Mouse (Mus musculus) lung, embryonic 16.5 days (tissue): Measurements from ENCODE around the gene Pip4p1. TPM values are rescaled to one million over a fixed set of nuclear protein-coding genes. Genes with fewer than 3 reads are reported as not detected.

Experiments
- ATAC-seq: fragments of 200-750 bp; cut with Nextera tagmentation; 2 replicates; pipeline ENCODE4 v1.8.0; 2017; ENCODE audit warnings: low read depth, mild to moderate bottlenecking, moderate library complexity
- H3K27ac ChIP-seq: fragments of 300-500 bp; sonication (generic); 2 replicates; pipeline ENCODE4 v1.5.1; 2014; ENCODE audit warnings: mild to moderate bottlenecking, control low read depth, low read length
- H3K27me3 ChIP-seq: fragments of 300-500 bp; sonication (generic); 2 replicates; pipeline ENCODE4 v1.6.1; 2014; ENCODE audit warnings: low read depth, low read length, mixed read lengths; ENCODE audit not compliant: control insufficient read depth, insufficient read depth
- H3K36me3 ChIP-seq: fragments of 300-500 bp; sonication (generic); 2 replicates; pipeline ENCODE4 v1.6.1; 2014; ENCODE audit warnings: low read length; ENCODE audit not compliant: control insufficient read depth, insufficient read depth
- H3K4me1 ChIP-seq: fragments of 300-500 bp; sonication (generic); replicated peaks from 2 replicates; pipeline ENCODE4 v1.6.1; 2014; ENCODE audit warnings: low read length, mixed read lengths; ENCODE audit not compliant: control insufficient read depth, insufficient read depth
- H3K4me2 ChIP-seq: fragments of 300-500 bp; sonication (generic); 2 replicates; pipeline ENCODE4 v1.6.1; 2014; ENCODE audit warnings: low read depth, low read length, control low read depth
- H3K4me3 ChIP-seq: fragments of 300-500 bp; sonication (generic); 2 replicates; pipeline ENCODE4 v1.5.1; 2014; ENCODE audit warnings: mild to moderate bottlenecking, low read length, control low read depth
- H3K9ac ChIP-seq: fragments of 300-500 bp; sonication (generic); 2 replicates; pipeline ENCODE4 v1.6.1; 2014; ENCODE audit warnings: low read length, control low read depth
- H3K9me3 ChIP-seq: fragments of 300-500 bp; sonication (generic); 2 replicates; pipeline ENCODE4 v1.6.1; 2016; ENCODE audit warnings: low read length; ENCODE audit not compliant: control insufficient read depth
- WGBS: fragments of 180-500 bp; shearing (Covaris S2); extraction: QIAGEN DNeasy Blood & Tissue Kit; methylation state at CpG from one replicate; pipeline ENCODE4 v1.1.7; 2014; 5-methylcytosine and 5-hydroxymethylcytosine counted together
- polyA plus RNA-seq: library from polyadenylated mRNA; unstranded; fragments of >200 nt; fragmentation: Nextera tagmentation; extraction: Ambion mirVana; gene quantifications from 2 replicates; pipeline ENCODE4 v1.2.1, GENCODE M21; 2015

The Pip4p1 gene
- polyA plus RNA-seq, 1 experiment from 2014 or later = 47.1 TPM

DNA sequence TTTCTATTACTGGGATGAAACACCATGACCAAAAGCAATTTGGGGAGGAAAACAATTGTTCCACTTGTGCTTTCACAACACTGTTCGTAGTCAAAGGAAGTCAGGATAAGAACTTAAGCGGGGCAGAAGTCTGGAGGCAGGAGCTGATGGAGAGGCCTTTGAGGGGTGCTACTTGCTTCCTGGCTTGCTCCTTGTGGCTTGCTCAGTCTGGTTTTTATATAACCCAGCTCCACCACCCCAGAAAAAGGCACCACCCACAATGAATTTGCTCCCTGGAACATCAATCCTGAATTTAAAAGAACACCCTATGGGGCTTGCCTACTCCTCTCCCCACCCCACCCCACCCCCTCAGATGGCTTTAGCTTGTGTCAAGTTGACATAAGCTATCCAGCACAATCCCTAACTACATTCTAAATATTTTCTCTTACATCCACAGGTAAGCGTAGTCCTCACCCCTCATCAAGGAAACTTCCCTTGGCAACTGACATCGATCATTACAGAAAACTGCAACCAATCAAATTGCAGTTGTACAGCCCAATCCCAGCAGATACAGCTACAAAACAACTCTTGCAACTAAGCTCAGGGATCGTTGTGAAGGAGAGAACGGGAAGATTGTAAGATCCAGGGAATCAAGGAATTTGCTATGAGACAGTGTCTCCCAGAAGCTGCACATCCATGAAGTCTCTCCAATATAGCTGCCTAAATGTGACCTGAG, 54.3 kb downstream of the Pip4p1 start:
- no peak overlapping the region for H3K4me3 ChIP-seq
- no peaks in the 10 kb centered on the region for H3K4me1 ChIP-seq
- 82% methylated on average over 6 of the region's 6 CpGs for WGBS
- no peaks in the 10 kb centered on the region for H3K36me3 ChIP-seq
- no peak overlapping the region for H3K9ac ChIP-seq
- ATAC-seq = no peak
- H3K27ac ChIP-seq = no peak overlapping the region
- H3K9me3 ChIP-seq = no peaks in the 10 kb centered on the region
- H3K4me2 ChIP-seq = no peak overlapping the region
- no peaks in the 10 kb centered on the region for H3K27me3 ChIP-seq

Other genes with a start within 250 kb of the Pip4p1 start
- not detected in 2 replicates for gene Olfr747, start 237.7 kb downstream of the Pip4p1 start, polyA plus RNA-seq
- not detected in 2 replicates for gene Olfr748, start 223.5 kb downstream of the Pip4p1 start, polyA plus RNA-seq
- gene Olfr749, start 185.8 kb downstream of the Pip4p1 start, polyA plus RNA-seq = not detected in 2 replicates
- gene Ttc5, start 145.3 kb downstream of the Pip4p1 start, polyA plus RNA-seq = 68.6 and 71.7 TPM in 2 replicates
- not detected in 2 replicates for gene Ccnb1ip1, start 123.1 kb downstream of the Pip4p1 start, polyA plus RNA-seq
- gene Parp2, start 123.0 kb downstream of the Pip4p1 start, polyA plus RNA-seq = 62.5 and 64.7 TPM in 2 replicates
- 6.0 and 6.2 TPM in 2 replicates for gene Tep1, start 60.3 kb downstream of the Pip4p1 start, polyA plus RNA-seq
- 0.59 TPM in 2 replicates for gene Klhl33, start 33.3 kb downstream of the Pip4p1 start, polyA plus RNA-seq
- 153 and 171 TPM in 2 replicates for gene Osgep, start 6.0 kb downstream of the Pip4p1 start, polyA plus RNA-seq
- gene Apex1, start 5.9 kb downstream of the Pip4p1 start, polyA plus RNA-seq = 171 and 177 TPM in 2 replicates
- 68.8 and 73.1 TPM in 2 replicates for gene Pnp, start 226 bp upstream of the Pip4p1 start, polyA plus RNA-seq
- gene Gm49342, start 13.7 kb upstream of the Pip4p1 start, polyA plus RNA-seq = not detected in 2 replicates
- 0.46 and 0.88 TPM in 2 replicates for gene Pnp2, start 25.1 kb upstream of the Pip4p1 start, polyA plus RNA-seq
- 0.26 and 0.31 TPM in 2 replicates for gene Rnase10, start 76.9 kb upstream of the Pip4p1 start, polyA plus RNA-seq
- not detected in 2 replicates for gene Rnase9, start 111.0 kb upstream of the Pip4p1 start, polyA plus RNA-seq
- not detected in 2 replicates for gene Rnase11, start 119.3 kb upstream of the Pip4p1 start, polyA plus RNA-seq
- gene Rnase12, start 126.8 kb upstream of the Pip4p1 start, polyA plus RNA-seq = 0.34 TPM in 1 of 2 replicates, not detected in the other
- gene Olfr750, start 143.6 kb upstream of the Pip4p1 start, polyA plus RNA-seq = not detected in 2 replicates
- 42.2 and 50.8 TPM in 2 replicates for gene Rnase4, start 160.2 kb upstream of the Pip4p1 start, polyA plus RNA-seq
- gene Ang, start 160.3 kb upstream of the Pip4p1 start, polyA plus RNA-seq = 6.3 and 8.7 TPM in 2 replicates
- not detected in 2 replicates for gene Eddm3b, start 183.6 kb upstream of the Pip4p1 start, polyA plus RNA-seq
- gene Rnase6, start 193.1 kb upstream of the Pip4p1 start, polyA plus RNA-seq = 0.69 and 0.97 TPM in 2 replicates
- 0.50 and 0.51 TPM in 2 replicates for gene Rnase1, start 215.9 kb upstream of the Pip4p1 start, polyA plus RNA-seq
- gene Rnase2b, start 231.4 kb upstream of the Pip4p1 start, polyA plus RNA-seq = not detected in 2 replicates